Mouse (Mus musculus) MEL (cell line): Measurements from ENCODE around the gene Adamts18. TPM values are rescaled to one million over a fixed set of nuclear protein-coding genes. Genes with fewer than 3 reads are reported as not detected.

Experiments
- DNase-seq: peaks from one replicate; pipeline ENCODE4 v3.0.0; 2011; ENCODE audit warnings: low read depth, low spot score
- H3K27ac ChIP-seq: 2 replicates; pipeline ENCODE4 v1.5.1; 2012; ENCODE audit warnings: low read depth, mild to moderate bottlenecking, control low read depth, low read length, moderate library complexity; ENCODE audit not compliant: control insufficient read depth
- H3K27me3 ChIP-seq, 2 experiments: fragments of 150-350 bp in 1 of 2; sonication (generic) in 1 of 2; 2 replicates each; pipeline ENCODE4 v1.6.1; 2012; ENCODE audit warnings: low read length in 2 of 2, mild to moderate bottlenecking in 2 of 2, improper control_type of control experiment in 1 of 2, moderate library complexity in 1 of 2; ENCODE audit not compliant: insufficient read depth in 2 of 2, control insufficient read depth in 1 of 2
- H3K36me3 ChIP-seq, 2 experiments: 2 replicates each; pipeline ENCODE4 v1.6.1; 2012 to 2014; ENCODE audit warnings: low read length in 2 of 2, improper control_type of control experiment in 1 of 2, inconsistent platforms in 1 of 2, mild to moderate bottlenecking in 1 of 2; ENCODE audit not compliant: insufficient read depth in 2 of 2, control insufficient read depth in 1 of 2
- H3K4me1 ChIP-seq, 2 experiments: fragments of 150-350 bp in 1 of 2; sonication (generic) in 1 of 2; 2 replicates each; pipeline ENCODE4 v1.6.1; 2012; ENCODE audit warnings: low read length in 2 of 2, improper control_type of control experiment in 1 of 2, mild to moderate bottlenecking in 1 of 2; ENCODE audit not compliant: insufficient read depth in 2 of 2, control insufficient read depth in 1 of 2
- H3K4me3 ChIP-seq, 2 experiments: fragments of 150-350 bp in 1 of 2; sonication (generic) in 1 of 2; 2 replicates each; pipeline ENCODE4 v1.5.1; 2012; ENCODE audit warnings: low read depth in 2 of 2, low read length in 2 of 2, mild to moderate bottlenecking in 2 of 2, moderate library complexity in 2 of 2, control low read depth in 1 of 2, improper control_type of control experiment in 1 of 2; ENCODE audit not compliant: control insufficient read depth in 1 of 2, insufficient read depth in 1 of 2
- H3K79me2 ChIP-seq: 2 replicates; pipeline ENCODE4 v1.6.1; 2012; ENCODE audit warnings: mild to moderate bottlenecking, low read length, moderate library complexity; ENCODE audit not compliant: control insufficient read depth, poor library complexity, insufficient read depth
- H3K9ac ChIP-seq: 2 replicates; pipeline ENCODE4 v1.6.1; 2012; ENCODE audit warnings: low read depth, mild to moderate bottlenecking, control low read depth, low read length, moderate library complexity; ENCODE audit not compliant: control insufficient read depth, poor library complexity, severe bottlenecking
- H3K9me3 ChIP-seq: fragments of 150-350 bp; sonication (generic); replicated peaks from 2 replicates; pipeline ENCODE4 v1.6.1; 2012; ENCODE audit warnings: mild to moderate bottlenecking, low read length, improper control_type of control experiment, moderate library complexity; ENCODE audit not compliant: insufficient read depth
- E2F4 ChIP-seq: IDR thresholded peaks from 2 replicates; pipeline ENCODE4 v1.6.1; 2011; ENCODE audit warnings: low read depth, low read length, improper control_type of control experiment, borderline replicate concordance
- EP300 ChIP-seq, 2 experiments: IDR thresholded peaks; 2 replicates each; pipeline ENCODE4 v1.6.1; 2011; ENCODE audit warnings: improper control_type of control experiment in 2 of 2, low read length in 2 of 2, low read depth in 1 of 2, mild to moderate bottlenecking in 1 of 2
- ETS1 ChIP-seq: IDR thresholded peaks from 2 replicates; pipeline ENCODE4 v1.6.1; 2012; ENCODE audit warnings: low read depth, mild to moderate bottlenecking, inconsistent platforms, low read length, improper control_type of control experiment, moderate library complexity
- GATA1 ChIP-seq: IDR thresholded peaks from 2 replicates; pipeline ENCODE4 v1.6.1; 2011; ENCODE audit warnings: low read depth, low read length, improper control_type of control experiment
- HCFC1 ChIP-seq: IDR thresholded peaks from 2 replicates; pipeline ENCODE4 v1.6.1; 2012; ENCODE audit warnings: low read depth, mild to moderate bottlenecking, inconsistent platforms, low read length, improper control_type of control experiment, moderate library complexity
- MXI1 ChIP-seq: IDR thresholded peaks from 2 replicates; pipeline ENCODE4 v1.6.1; 2011; ENCODE audit warnings: mild to moderate bottlenecking, low read depth, low read length, improper control_type of control experiment
- MYC ChIP-seq: IDR thresholded peaks from 2 replicates; pipeline ENCODE4 v1.6.1; 2011; ENCODE audit warnings: low read depth, mild to moderate bottlenecking, low read length, improper control_type of control experiment, moderate library complexity
- NELFE ChIP-seq: IDR thresholded peaks from 2 replicates; pipeline ENCODE4 v1.6.1; 2011; ENCODE audit warnings: low read depth, low read length, improper control_type of control experiment
- NRF1 ChIP-seq: IDR thresholded peaks from 2 replicates; pipeline ENCODE4 v1.6.1; 2014; ENCODE audit warnings: low read depth, mild to moderate bottlenecking, inconsistent platforms, low read length, improper control_type of control experiment, moderate library complexity; ENCODE audit not compliant: poor library complexity, insufficient read depth, severe bottlenecking
- SIN3A ChIP-seq: IDR thresholded peaks from 2 replicates; pipeline ENCODE4 v1.6.1; 2012; ENCODE audit warnings: low read length, improper control_type of control experiment, inconsistent platforms
- TAL1 ChIP-seq: IDR thresholded peaks from 2 replicates; pipeline ENCODE4 v1.6.1; 2012; ENCODE audit warnings: mild to moderate bottlenecking, inconsistent platforms, low read length, moderate library complexity, mixed read lengths
- UBTF ChIP-seq: IDR thresholded peaks from 2 replicates; pipeline ENCODE4 v1.6.1; 2012; ENCODE audit warnings: low read depth, mild to moderate bottlenecking, inconsistent platforms, low read length, improper control_type of control experiment, moderate library complexity, borderline replicate concordance; ENCODE audit not compliant: insufficient read depth
- ZMIZ1 ChIP-seq: IDR thresholded peaks from 2 replicates; pipeline ENCODE4 v1.6.1; 2012; ENCODE audit warnings: low read depth, mild to moderate bottlenecking, inconsistent platforms, low read length, improper control_type of control experiment, moderate library complexity
- polyA plus RNA-seq, 2 experiments: library from polyadenylated mRNA; stranded (reverse) in 1 of 2; unstranded in 1 of 2; fragments of >175 nt in 1 of 2; fragments of >200 nt in 1 of 2; gene quantifications; 2 replicates each; pipeline versions ENCODE4 v1.2.1 to v1.2.4; 2012; ENCODE audit warnings: low replicate concordance in 2 of 2, low read depth in 1 of 2; ENCODE audit not compliant: insufficient read length in 2 of 2, insufficient read depth in 1 of 2, missing spikeins in 1 of 2
- total RNA-seq: library from RNA; depleted of rRNA; stranded (reverse); fragments of 300-350 nt; gene quantifications from 2 replicates; pipeline ENCODE4 v1.2.3, GENCODE M21; 2012

The Adamts18 gene
- total and polyA plus RNA-seq, 3 experiments: not detected

- Histone ChIP-seq H3K9ac (no peak overlapping the region), H3K27me3 (no peaks in the 10 kb centered on the region), H3K4me1 (no peaks in the 10 kb centered on the region), H3K27ac (no peak overlapping the region), H3K79me2 (no peaks in the 10 kb centered on the region), H3K4me3 (no peak overlapping the region), H3K36me3 (no peaks in the 10 kb centered on the region), H3K9me3 (no peaks in the 10 kb centered on the region)
- TF ChIP-seq E2F4 (no peak), ETS1 (no peak), HCFC1 (no peak), EP300 (IDR thresholded peaks at IDR 0.05; ENCODE audit: low read depth in 1 of 2, low read length in 2 of 2) (no peak), TAL1 (no peak), MYC (no peak)
- DNase-seq: no peak
Measured at GRCm38 (mm10) chr8:113866530-113866929, 18.0 kb upstream of the Adamts18 start.

GRCm38 (mm10) chr8:113865326-113866093 is 17.0 kb upstream of the Adamts18 start:
- Histone ChIP-seq H3K79me2 (no peaks in the 10 kb centered on the region), H3K36me3 (no peaks in the 10 kb centered on the region), H3K27me3 (no peaks in the 10 kb centered on the region), H3K4me3 (no peak overlapping the region), H3K9ac (no peak overlapping the region)
- DNase-seq: no peak
- TF ChIP-seq GATA1: no peak
- TF ChIP-seq ZMIZ1: no peak
- TF ChIP-seq UBTF: no peak
- TF ChIP-seq NRF1: no peak
- no peak for TF ChIP-seq MYC
- no peak for TF ChIP-seq MXI1
- no peak for TF ChIP-seq NELFE
- no peak for TF ChIP-seq SIN3A
- TF ChIP-seq EP300 (IDR thresholded peaks at IDR 0.05; ENCODE audit: low read depth in 1 of 2, low read length in 2 of 2): no peak
- TF ChIP-seq, all 39 proteins: peak for 0
- H3K27ac ChIP-seq: no peak overlapping the region
- no peaks in the 10 kb centered on the region for H3K4me1 ChIP-seq
- no peaks in the 10 kb centered on the region for H3K9me3 ChIP-seq
